Mouse (Mus musculus) kidney, postnatal 25 days (tissue): Measurements from ENCODE around the gene Pgrmc1.

Experiments used
- DNase-seq, 2 experiments: peaks; one replicate each; pipeline ENCODE4 v3.0.0; 2021; ENCODE audit warnings: mixed read lengths in 2 of 2

Pgrmc1 gene

GRCm38 (mm10) chrX:36604040-36604439 is 6.0 kb downstream of the Pgrmc1 start:
- DNase-seq: no peak

- DNase-seq: no peak
Observed at GRCm38 (mm10) chrX:36609117-36609516, 11.1 kb downstream of the Pgrmc1 start.

- DNase-seq: no peak
Observed at GRCm38 (mm10) chrX:36628102-36628501, 30.1 kb downstream of the Pgrmc1 start.

- DNase-seq: no peak
Observed at GRCm38 (mm10) chrX:36630771-36631170, 32.8 kb downstream of the Pgrmc1 start.

- no peak for DNase-seq
Observed at GRCm38 (mm10) chrX:36640046-36640445, 42.0 kb downstream of the Pgrmc1 start.

- peak; percentile 86 to 92 for DNase-seq
Observed at GRCm38 (mm10) chrX:36644657-36645551, 46.9 kb downstream of the Pgrmc1 start, which contains the start of gene Akap17b. Gene Akap17b, minus strand, starts transcription at chrX:36645395.
